Mouse (Mus musculus): ENCODE results near the gene Kcnk5.

- TF ChIP-seq GATA1 (IDR thresholded peaks at IDR 0.05; ENCODE audit: borderline replicate concordance, low read length) (no peak), FLI1 (IDR thresholded peaks at IDR 0.05; ENCODE audit: low read length) (no peak)
Measured at GRCm38 (mm10) chr14:20211754-20212601, 30.4 kb upstream of the Kcnk5 start.
